Mouse (Mus musculus) heart, embryonic 11.5 days (tissue): ENCODE data around the gene Mecr. TPM values are rescaled to one million over a fixed set of nuclear protein-coding genes. Genes with fewer than 3 reads are reported as not detected.
A peak's percentile ranks its signal among the peaks of the same experiment; 100 is the strongest.

Experiments
- ATAC-seq: fragments of 200-750 bp; cut with Nextera tagmentation; replicated peaks from 2 replicates; pipeline ENCODE4 v1.8.0; 2017; ENCODE audit warnings: moderate library complexity; ENCODE audit not compliant: insufficient number of reproducible peaks, low FRiP score, low TSS enrichment
- H3K27ac ChIP-seq: fragments of 300-500 bp; sonication (generic); 2 replicates; pipeline ENCODE4 v1.5.1; 2014; ENCODE audit warnings: mild to moderate bottlenecking, low read depth, low read length
- H3K27me3 ChIP-seq: fragments of 300-500 bp; sonication (generic); 2 replicates; pipeline ENCODE4 v1.6.1; 2014; ENCODE audit warnings: mild to moderate bottlenecking, low read length, mixed read lengths; ENCODE audit not compliant: control insufficient read depth, insufficient read depth
- H3K36me3 ChIP-seq: fragments of 300-500 bp; sonication (generic); 2 replicates; pipeline ENCODE4 v1.6.1; 2014; ENCODE audit warnings: mild to moderate bottlenecking, low read length, moderate library complexity, mixed read lengths; ENCODE audit not compliant: control insufficient read depth, insufficient read depth
- H3K4me1 ChIP-seq: fragments of 300-500 bp; sonication (generic); 2 replicates; pipeline ENCODE4 v1.6.1; 2014; ENCODE audit warnings: low read length; ENCODE audit not compliant: control insufficient read depth, insufficient read depth
- H3K4me2 ChIP-seq: fragments of 300-500 bp; sonication (generic); 2 replicates; pipeline ENCODE4 v1.6.1; 2014; ENCODE audit warnings: mild to moderate bottlenecking, moderate library complexity
- H3K4me3 ChIP-seq: fragments of 300-500 bp; sonication (generic); 2 replicates; pipeline ENCODE4 v1.5.1; 2014; ENCODE audit warnings: low read depth, low read length
- H3K9ac ChIP-seq: fragments of 300-500 bp; sonication (generic); 2 replicates; pipeline ENCODE4 v1.6.1; 2014; ENCODE audit warnings: mild to moderate bottlenecking, low read depth, low read length, moderate library complexity
- H3K9me3 ChIP-seq: fragments of 300-500 bp; sonication (generic); replicated peaks from 2 replicates; pipeline ENCODE4 v1.6.1; 2016; ENCODE audit warnings: low read length; ENCODE audit not compliant: control insufficient read depth
- WGBS: fragments of 180-500 bp; shearing (Covaris S2); extraction: QIAGEN DNeasy Blood & Tissue Kit; methylation state at CpG from one replicate; pipeline ENCODE4 v1.1.7; 2014; ENCODE audit not compliant: insufficient replicate concordance; 5-methylcytosine and 5-hydroxymethylcytosine counted together
- polyA plus RNA-seq: library from polyadenylated mRNA; unstranded; fragments of >200 nt; fragmentation: Nextera tagmentation; extraction: Ambion mirVana; gene quantifications from 2 replicates; pipeline ENCODE4 v1.2.1, GENCODE M21; 2014

Gene Mecr
- polyA plus RNA-seq, 1 experiment from 2014 or later = 35.9 TPM

GRCm38 (mm10) chr4:131873293-131874168, 30.3 kb downstream of the Mecr start, which contains the start of gene Srsf4:
Gene Srsf4, plus strand, starts transcription at chr4:131873617.
- peaks cover 31% of the 10 kb centered on the region for H3K4me1 ChIP-seq

DNA sequence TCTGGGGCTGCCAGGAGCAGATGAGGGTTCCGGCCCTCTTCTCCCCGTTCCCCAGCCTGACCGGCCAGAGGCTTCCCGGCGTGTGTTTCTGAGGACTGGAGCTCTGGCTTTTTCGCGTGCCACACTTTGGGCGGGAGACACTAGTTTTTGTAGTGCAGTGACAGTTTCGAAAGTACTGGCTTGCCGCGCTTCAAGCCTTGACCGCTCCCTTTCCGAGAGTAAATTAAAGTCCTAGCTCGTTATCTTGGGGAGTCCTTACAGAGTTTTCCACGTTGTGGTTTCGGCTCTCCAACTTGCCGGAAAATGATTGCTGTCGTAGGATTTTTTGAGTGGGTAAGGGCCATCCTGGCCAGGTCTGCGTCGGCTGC, 30.9 kb downstream of the Mecr start:
- H3K27ac ChIP-seq = peak overlapping the region; percentile 100
- peaks cover 34% of the 10 kb centered on the region for H3K4me1 ChIP-seq
- H3K4me2 ChIP-seq = peak overlapping the region; percentile 96
- no peaks in the 10 kb centered on the region for H3K36me3 ChIP-seq
- H3K27me3 ChIP-seq = no peaks in the 10 kb centered on the region
- ATAC-seq = no peak
- 0% methylated on average over 20 of the region's 20 CpGs for WGBS
- no peaks in the 10 kb centered on the region for H3K9me3 ChIP-seq
- peak overlapping the region; percentile 100 for H3K9ac ChIP-seq
- H3K4me3 ChIP-seq = peak overlapping the region; percentile 99

More at GRCm38 (mm10) chr4:131873293-131874168, 30.3 kb downstream of the Mecr start, which contains the start of gene Srsf4:
- Histone ChIP-seq H3K4me3 (peak within 1 kb of the TSS; percentile 99), H3K27me3 (no peaks in the 10 kb centered on the region), H3K4me2 (peak within 1 kb of the TSS; percentile 96), H3K27ac (peak within 1 kb of the TSS; percentile 100), H3K9ac (peak within 1 kb of the TSS; percentile 100), H3K36me3 (no peaks in the 10 kb centered on the region), H3K9me3 (no peaks in the 10 kb centered on the region)
- peak; percentile 91 for ATAC-seq
- WGBS = 0% methylated on average over 64 of the region's 116 CpGs

DNA sequence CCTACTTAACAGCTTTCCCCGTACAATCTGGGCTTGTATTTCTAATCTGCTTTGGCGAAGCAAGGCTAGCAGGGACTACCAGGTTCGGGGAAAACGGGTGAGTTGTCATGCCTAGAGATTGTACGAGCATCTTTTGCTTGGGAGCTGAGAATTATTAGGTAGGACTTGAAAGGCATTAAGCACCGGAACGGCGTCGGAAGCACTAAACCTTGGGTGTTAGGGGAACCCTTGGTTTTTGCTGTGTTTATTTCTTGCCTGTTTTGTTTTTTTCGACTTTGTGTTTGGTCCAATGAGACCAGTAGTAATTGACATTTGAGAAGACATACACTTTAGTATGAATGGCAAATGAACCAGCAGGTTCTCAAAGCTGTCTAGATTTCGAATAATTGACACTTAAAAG, 31.3 kb downstream of the Mecr start:
- Histone ChIP-seq H3K9ac (peak overlapping the region; percentile 100), H3K4me1 (peaks cover 36% of the 10 kb centered on the region), H3K27ac (peak overlapping the region; percentile 100), H3K27me3 (no peaks in the 10 kb centered on the region), H3K4me2 (peak overlapping the region; percentile 96), H3K4me3 (peak overlapping the region; percentile 99), H3K36me3 (no peaks in the 10 kb centered on the region), H3K9me3 (no peaks in the 10 kb centered on the region)
- no peak for ATAC-seq
- WGBS = 5% methylated on average over 11 of the region's 11 CpGs

DNA sequence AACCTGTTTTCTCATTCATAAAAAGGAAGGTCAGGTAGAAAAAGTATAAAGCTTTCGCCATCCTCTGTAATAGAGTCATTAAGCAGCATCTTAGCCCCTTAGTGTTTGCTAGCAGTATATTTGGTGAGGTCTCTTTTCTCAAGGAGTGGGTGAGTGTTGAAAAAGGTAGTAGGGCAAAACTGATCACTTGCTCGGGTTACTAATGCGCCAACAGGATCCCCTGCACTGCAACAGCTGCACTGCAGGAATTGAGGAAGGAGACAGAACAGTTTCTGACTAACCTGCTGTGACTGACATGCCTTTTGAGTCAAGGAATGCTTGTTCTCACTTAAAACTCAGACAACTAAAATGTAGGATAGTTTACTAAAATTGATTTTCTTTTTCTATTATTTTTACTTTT, 32.0 kb downstream of the Mecr start:
- Histone ChIP-seq H3K4me2 (peak overlapping the region; percentile 96), H3K27me3 (no peaks in the 10 kb centered on the region), H3K27ac (no peak overlapping the region), H3K4me1 (peaks cover 40% of the 10 kb centered on the region), H3K9ac (peak overlapping the region; percentile 100), H3K9me3 (no peaks in the 10 kb centered on the region), H3K4me3 (peak overlapping the region; percentile 99), H3K36me3 (no peaks in the 10 kb centered on the region)
- WGBS = 52% methylated on average over 3 of the region's 3 CpGs
- ATAC-seq = no peak

DNA sequence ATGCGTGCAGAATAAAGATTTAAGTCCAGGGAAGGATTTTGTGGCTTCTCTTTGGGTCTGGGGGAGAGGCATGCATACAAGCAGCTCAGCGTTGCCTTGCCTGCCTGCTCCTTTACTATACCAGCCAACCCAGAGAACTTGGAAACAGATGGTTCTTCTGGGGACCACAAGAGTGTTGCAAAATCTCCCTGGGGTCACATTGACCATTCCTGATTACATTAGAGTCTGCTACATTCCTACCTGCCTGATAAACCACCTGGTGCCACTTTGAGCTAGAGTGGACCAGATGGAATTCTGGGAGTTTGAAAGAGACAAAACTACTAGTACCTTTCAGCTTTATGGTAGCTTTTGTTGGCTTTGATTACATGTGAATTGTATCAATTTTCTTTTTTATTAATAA, 33.6 kb downstream of the Mecr start:
- Histone ChIP-seq H3K9me3 (no peaks in the 10 kb centered on the region), H3K9ac (no peak overlapping the region), H3K27me3 (no peaks in the 10 kb centered on the region), H3K4me2 (peak overlapping the region; percentile 14; the same call in 1 of the 2 replicates), H3K4me1 (peaks cover 43% of the 10 kb centered on the region), H3K27ac (no peak overlapping the region), H3K36me3 (no peaks in the 10 kb centered on the region), H3K4me3 (peak overlapping the region; percentile 5; the same call in 1 of the 2 replicates)
- ATAC-seq = no peak
- WGBS = 71% methylated on average over 2 of the region's 2 CpGs

DNA sequence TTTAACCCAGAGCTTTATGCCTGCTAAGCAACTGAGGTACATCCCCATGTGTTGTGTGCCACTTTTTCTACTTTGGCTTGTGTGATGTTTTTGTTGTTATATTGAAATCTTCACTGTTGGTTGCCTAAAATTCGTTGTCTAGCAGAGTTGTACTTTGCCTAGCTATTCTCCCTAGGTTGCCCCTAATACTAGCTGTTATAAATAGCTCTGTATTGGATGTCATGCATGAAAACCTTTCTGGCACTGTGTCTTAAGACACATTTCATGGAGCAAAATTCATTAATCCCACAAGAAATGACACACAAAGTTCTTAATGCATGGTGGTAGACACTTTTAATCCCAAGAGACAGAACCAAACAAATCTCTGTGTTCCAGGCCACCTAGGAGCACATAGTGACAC, 36.4 kb downstream of the Mecr start:
- H3K36me3 ChIP-seq = no peaks in the 10 kb centered on the region
- H3K4me1 ChIP-seq = peaks cover 45% of the 10 kb centered on the region
- 83% methylated on average over 1 of the region's 1 CpGs for WGBS
- no peaks in the 10 kb centered on the region for H3K9me3 ChIP-seq
- ATAC-seq = no peak
- no peak overlapping the region for H3K9ac ChIP-seq
- no peak overlapping the region for H3K4me2 ChIP-seq
- H3K4me3 ChIP-seq = no peak overlapping the region
- H3K27ac ChIP-seq = no peak overlapping the region
- H3K27me3 ChIP-seq = no peaks in the 10 kb centered on the region

DNA sequence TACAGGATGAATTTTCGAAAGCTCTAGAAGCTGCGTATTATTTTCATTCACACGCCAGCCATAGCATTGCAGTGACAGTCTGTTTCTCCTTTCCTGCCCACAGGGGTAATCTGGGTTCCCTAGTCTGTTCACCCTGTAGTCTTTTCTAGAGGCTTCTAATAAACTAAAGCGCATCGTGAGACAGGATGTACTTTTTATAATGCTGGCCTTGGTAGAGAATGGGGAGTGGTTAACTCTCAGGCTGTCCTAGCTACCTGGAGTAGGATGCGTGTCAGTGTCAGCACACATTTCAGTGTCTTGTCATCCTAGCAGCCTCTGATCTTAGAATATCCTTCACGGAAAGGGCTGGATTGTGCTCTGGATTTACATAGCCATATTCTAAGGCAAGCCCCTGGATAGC, 38.0 kb downstream of the Mecr start:
- H3K27ac ChIP-seq = no peak overlapping the region
- no peak for ATAC-seq
- H3K9me3 ChIP-seq = no peaks in the 10 kb centered on the region
- WGBS = 85% methylated on average over 7 of the region's 7 CpGs
- H3K9ac ChIP-seq = peak overlapping the region; percentile 49; the same call in 1 of the 2 replicates
- peaks cover 5% of the 10 kb centered on the region; the same call in 1 of the 2 replicates for H3K36me3 ChIP-seq
- peaks cover 34% of the 10 kb centered on the region for H3K4me1 ChIP-seq
- H3K4me3 ChIP-seq = no peak overlapping the region
- no peaks in the 10 kb centered on the region for H3K27me3 ChIP-seq
- no peak overlapping the region for H3K4me2 ChIP-seq

DNA sequence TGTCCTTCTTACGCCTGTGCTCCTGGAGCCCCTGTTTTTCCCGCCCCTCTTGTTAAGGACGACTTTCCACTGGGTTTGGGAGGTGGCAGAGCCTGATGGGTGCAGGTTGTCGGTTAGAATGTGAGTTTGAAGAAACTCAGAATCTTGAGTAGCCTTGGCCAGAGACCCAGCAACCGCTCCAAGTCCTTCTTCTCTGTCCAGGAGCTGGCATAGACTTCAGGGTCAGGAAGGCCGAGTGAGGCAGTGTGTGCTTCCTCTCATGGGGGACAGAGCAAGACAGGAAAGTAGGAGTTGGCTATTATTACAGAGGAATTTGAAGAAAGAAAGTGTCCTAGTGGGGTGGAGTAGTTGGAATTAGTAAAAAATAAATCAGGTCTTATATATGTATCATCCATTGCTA, 40.3 kb downstream of the Mecr start:
- Histone ChIP-seq H3K9me3 (no peaks in the 10 kb centered on the region), H3K4me3 (no peak overlapping the region), H3K27me3 (no peaks in the 10 kb centered on the region), H3K9ac (no peak overlapping the region), H3K4me1 (peaks cover 21% of the 10 kb centered on the region), H3K36me3 (peaks cover 5% of the 10 kb centered on the region; the same call in 1 of the 2 replicates), H3K4me2 (no peak overlapping the region), H3K27ac (no peak overlapping the region)
- no peak for ATAC-seq
- 67% methylated on average over 6 of the region's 6 CpGs for WGBS
